Comparison of ENCODE assay signal across 8 mouse cellular contexts in genomic region chr12:79641570-79642285, GRCm38 (mm10).
DNase-seq lines count a peak whose midpoint lies in the region; ATAC-seq and TF ChIP-seq lines count a peak whose summit lies in the region.

No protein-coding gene starts in this region.

- peak; percentile 14 for DNase-seq in forebrain, embryonic 14.5 days (ENCODE audit: low spot score)
- DNase-seq in forebrain, postnatal 0 days = no peak
- DNase-seq in 3T3-L1 (ENCODE audit: low read depth, low spot score) = peak; percentile 27
- peak; percentile 53 to 71 for DNase-seq in kidney, postnatal 36 days
- peak; percentile 24 to 35 for DNase-seq in monocyte, adult 2 months (ENCODE audit: low read depth in 1 of 2, low spot score in 2 of 2)
- no peak for DNase-seq in cerebellum, adult 8-10 months

- 0 out of 2 replicates have a peak, but pooled peaks cover 2% of the 10 kb centered on the region for H3K4me1 ChIP-seq in forebrain, embryonic 14.5 days (ENCODE audit: control insufficient read depth, insufficient read depth, low read length)
- no peaks in the 10 kb centered on the region for H3K4me1 ChIP-seq in forebrain, postnatal 0 days (ENCODE audit: insufficient read depth)
- H3K4me1 ChIP-seq in forebrain, embryonic 15.5 days = no peaks in the 10 kb centered on the region

- no peak overlapping the region for H3K9ac ChIP-seq in forebrain, embryonic 14.5 days (ENCODE audit: low read length)
- H3K9ac ChIP-seq in forebrain, postnatal 0 days = no peak overlapping the region
- no peak overlapping the region for H3K9ac ChIP-seq in forebrain, embryonic 15.5 days (replicated peaks)

- no peaks in the 10 kb centered on the region for H3K36me3 ChIP-seq in forebrain, embryonic 14.5 days (ENCODE audit: control insufficient read depth, insufficient read depth, low read length)
- H3K36me3 ChIP-seq in forebrain, postnatal 0 days (ENCODE audit: insufficient read depth) = no peaks in the 10 kb centered on the region
- H3K36me3 ChIP-seq in forebrain, embryonic 15.5 days = no peaks in the 10 kb centered on the region

- WGBS in forebrain, embryonic 14.5 days = 39% methylated on average over 7 of the region's 7 CpGs
- WGBS in forebrain, postnatal 0 days = 49% methylated on average over 7 of the region's 7 CpGs
- WGBS in forebrain, embryonic 15.5 days = 52% methylated on average over 7 of the region's 7 CpGs

- no peak overlapping the region for H3K4me3 ChIP-seq in forebrain, embryonic 14.5 days (ENCODE audit: low read depth, low read length)
- H3K4me3 ChIP-seq in forebrain, postnatal 0 days (ENCODE audit: low read depth, low read length) = no peak overlapping the region
- H3K4me3 ChIP-seq in forebrain, embryonic 15.5 days = no peak overlapping the region

- no peaks in the 10 kb centered on the region for H3K9me3 ChIP-seq in forebrain, embryonic 14.5 days (replicated peaks; ENCODE audit: control insufficient read depth, low read length)
- H3K9me3 ChIP-seq in forebrain, postnatal 0 days (ENCODE audit: low read length) = no peaks in the 10 kb centered on the region
- H3K9me3 ChIP-seq in forebrain, embryonic 15.5 days = no peaks in the 10 kb centered on the region

- no peak for ATAC-seq in forebrain, embryonic 14.5 days
- ATAC-seq in forebrain, postnatal 0 days = no peak
- peak; percentile 74 for ATAC-seq in granulocyte monocyte progenitor cell, adult 5-6 weeks (replicated peaks; ENCODE audit: poor library complexity, severe bottlenecking)
- ATAC-seq in forebrain, embryonic 15.5 days (replicated peaks) = no peak

- no peak overlapping the region for H3K4me2 ChIP-seq in forebrain, embryonic 14.5 days (ENCODE audit: low read length)
- H3K4me2 ChIP-seq in forebrain, postnatal 0 days (ENCODE audit: low read depth) = no peak overlapping the region
- H3K4me2 ChIP-seq in forebrain, embryonic 15.5 days (replicated peaks) = no peak overlapping the region

- no peak for TF ChIP-seq CTCF in forebrain, postnatal 0 days (IDR thresholded peaks at IDR 0.05; ENCODE audit: low read depth)

- no peak overlapping the region for H3K27ac ChIP-seq in forebrain, embryonic 14.5 days (ENCODE audit: low read depth, low read length)
- no peak overlapping the region for H3K27ac ChIP-seq in forebrain, postnatal 0 days (ENCODE audit: low read depth, low read length)
- no peak overlapping the region for H3K27ac ChIP-seq in forebrain, embryonic 15.5 days (replicated peaks)

- H3K27me3 ChIP-seq in forebrain, embryonic 14.5 days (replicated peaks; ENCODE audit: control insufficient read depth, insufficient read depth, low read length) = no peaks in the 10 kb centered on the region
- no peaks in the 10 kb centered on the region for H3K27me3 ChIP-seq in forebrain, postnatal 0 days (ENCODE audit: insufficient read depth, low read length)
- H3K27me3 ChIP-seq in forebrain, embryonic 15.5 days = no peaks in the 10 kb centered on the region

Comparison
In these comparisons a context has a peak if more than half of its experiments do, and no peak if none do; other contexts are left out.
1. DNase-seq: peak in forebrain, embryonic 14.5 days (single experiment), 3T3-L1 (single experiment), kidney, postnatal 36 days (2 of 2) and monocyte, adult 2 months (2 of 2); none in forebrain, postnatal 0 days (single experiment) and cerebellum, adult 8-10 months (single experiment).